Mouse (Mus musculus) MEL (cell line): Measurements from ENCODE around the gene Dap.

Experiments
- CHD1 ChIP-seq: IDR thresholded peaks from 2 replicates; pipeline ENCODE4 v1.6.1; 2012; ENCODE audit warnings: low read depth, mild to moderate bottlenecking, inconsistent platforms, low read length, improper control_type of control experiment
- CTCF ChIP-seq, 3 experiments: IDR thresholded peaks in 2 of 3; conservative IDR thresholded peaks in 1 of 3; 2 replicates each; pipeline ENCODE4 v1.5.1; 2011 to 2012; ENCODE audit warnings: low read length in 3 of 3, low read depth in 2 of 3, mild to moderate bottlenecking in 2 of 3, improper control_type of control experiment in 1 of 3, inconsistent platforms in 1 of 3, mixed read lengths in 1 of 3, moderate library complexity in 1 of 3; ENCODE audit not compliant: control insufficient read depth in 1 of 3, insufficient read depth in 1 of 3, poor library complexity in 1 of 3, severe bottlenecking in 1 of 3
- E2F4 ChIP-seq: IDR thresholded peaks from 2 replicates; pipeline ENCODE4 v1.6.1; 2011; ENCODE audit warnings: low read depth, low read length, improper control_type of control experiment, borderline replicate concordance
- ETS1 ChIP-seq: IDR thresholded peaks from 2 replicates; pipeline ENCODE4 v1.6.1; 2012; ENCODE audit warnings: low read depth, mild to moderate bottlenecking, inconsistent platforms, low read length, improper control_type of control experiment, moderate library complexity
- GATA1 ChIP-seq: IDR thresholded peaks from 2 replicates; pipeline ENCODE4 v1.6.1; 2011; ENCODE audit warnings: low read depth, low read length, improper control_type of control experiment
- HCFC1 ChIP-seq: IDR thresholded peaks from 2 replicates; pipeline ENCODE4 v1.6.1; 2012; ENCODE audit warnings: low read depth, mild to moderate bottlenecking, inconsistent platforms, low read length, improper control_type of control experiment, moderate library complexity
- JUND ChIP-seq: IDR thresholded peaks from 2 replicates; pipeline ENCODE4 v1.6.1; 2011; ENCODE audit warnings: low read depth, mild to moderate bottlenecking, improper control_type of control experiment, low read length
- MAFK ChIP-seq: IDR thresholded peaks from 2 replicates; pipeline ENCODE4 v1.6.1; 2011; ENCODE audit warnings: low read depth, mild to moderate bottlenecking, low read length, improper control_type of control experiment, borderline replicate concordance
- MAX ChIP-seq: IDR thresholded peaks from 2 replicates; pipeline ENCODE4 v1.6.1; 2011; ENCODE audit warnings: low read length, improper control_type of control experiment
- MXI1 ChIP-seq: IDR thresholded peaks from 2 replicates; pipeline ENCODE4 v1.6.1; 2011; ENCODE audit warnings: mild to moderate bottlenecking, low read depth, low read length, improper control_type of control experiment
- POLR2A ChIP-seq, 2 experiments: IDR thresholded peaks; 2 replicates each; pipeline ENCODE4 v1.6.1; 2011 to 2012; ENCODE audit warnings: low read length in 2 of 2, mild to moderate bottlenecking in 2 of 2, control low read depth in 1 of 2, improper control_type of control experiment in 1 of 2, low read depth in 1 of 2, moderate library complexity in 1 of 2; ENCODE audit not compliant: control insufficient read depth in 1 of 2, insufficient read depth in 1 of 2, poor library complexity in 1 of 2
- RCOR1 ChIP-seq: IDR thresholded peaks from 2 replicates; pipeline ENCODE4 v1.6.1; 2012; ENCODE audit warnings: low read depth, mild to moderate bottlenecking, inconsistent platforms, low read length, improper control_type of control experiment
- UBTF ChIP-seq: IDR thresholded peaks from 2 replicates; pipeline ENCODE4 v1.6.1; 2012; ENCODE audit warnings: low read depth, mild to moderate bottlenecking, inconsistent platforms, low read length, improper control_type of control experiment, moderate library complexity, borderline replicate concordance; ENCODE audit not compliant: insufficient read depth
- USF1 ChIP-seq: IDR thresholded peaks from 2 replicates; pipeline ENCODE4 v1.6.1; 2014; ENCODE audit warnings: low read depth, mild to moderate bottlenecking, inconsistent platforms, low read length, improper control_type of control experiment, moderate library complexity

GRCm38 (mm10) chr15:31211910-31212309 lies 12.2 kb upstream of the Dap start:
- TF ChIP-seq E2F4 (no peak), CTCF (IDR thresholded peaks at IDR 0.05 in 2 of 3, conservative IDR thresholded peaks at IDR 0.05 in 1 of 3; ENCODE audit: control insufficient read depth in 1 of 3, insufficient read depth in 1 of 3, low read depth in 2 of 3, low read length in 3 of 3, poor library complexity in 1 of 3, severe bottlenecking in 1 of 3) (no peak), UBTF (no peak), USF1 (no peak), MXI1 (no peak), POLR2A (IDR thresholded peaks at IDR 0.05; ENCODE audit: control insufficient read depth in 1 of 2, insufficient read depth in 1 of 2, low read depth in 1 of 2, low read length in 2 of 2, poor library complexity in 1 of 2) (no peak), MAFK (no peak), MAX (no peak), RCOR1 (no peak), GATA1 (no peak), HCFC1 (no peak), ETS1 (no peak), CHD1 (no peak), JUND (no peak)
